Mouse (Mus musculus): ENCODE results near the gene Zbtb44. TPM values are rescaled to one million over a fixed set of nuclear protein-coding genes. Genes with fewer than 3 reads are reported as not detected.
A peak's percentile ranks its signal among the peaks of the same experiment; 100 is the strongest.
"Not testable (repeated sequence)": the region's sequence is repeated elsewhere in the genome, so short reads cannot be mapped to it uniquely, and the experiment has no call there.

The Zbtb44 gene
- total and polyA plus RNA-seq, 2 experiments from 2014 or later, result 5.4 to 30.1 TPM

DNA sequence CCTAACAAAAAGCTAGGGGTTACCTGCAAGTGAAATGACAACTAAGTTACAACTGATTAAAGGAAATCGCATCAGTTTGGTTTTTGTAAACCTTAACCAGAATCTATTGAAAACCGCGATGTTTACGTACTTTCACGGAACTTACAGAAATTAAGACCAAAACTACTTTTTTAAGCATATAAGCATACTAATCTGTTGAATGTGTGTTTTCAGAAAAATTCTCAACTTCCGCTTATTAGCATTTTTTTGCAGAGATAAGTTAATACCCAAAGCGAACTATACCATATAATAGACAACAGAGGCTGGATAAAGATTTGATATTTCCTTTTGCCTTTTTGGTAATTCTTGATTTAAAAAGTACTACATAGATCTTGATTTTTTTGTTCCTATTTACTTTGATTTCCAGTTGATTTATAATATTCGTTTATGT, 985 bp downstream of the Zbtb44 start:
- H3K4me3 ChIP-seq (ENCODE audit: low read depth, low read length), result peak overlapping the region; percentile 86
- H3K27ac ChIP-seq (ENCODE audit: low read depth), result peak overlapping the region; percentile 98; the same call in 1 of the 2 replicates
- 12% methylated on average over 8 of the region's 8 CpGs for WGBS
- H3K4me2 ChIP-seq (ENCODE audit: low read depth, low read length), result peak overlapping the region; percentile 81
- ATAC-seq (ENCODE audit: insufficient read depth, low read depth) (no peak), DNase-seq (ENCODE audit: low spot score) (no peak)
- peak overlapping the region; percentile 89 for H3K9ac ChIP-seq (replicated peaks; ENCODE audit: low read depth, low read length)
- H3K9me3 ChIP-seq (replicated peaks; ENCODE audit: control insufficient read depth, low read length), result no peaks in the 10 kb centered on the region
- H3K36me3 ChIP-seq (replicated peaks; ENCODE audit: control insufficient read depth, insufficient read depth, low read length), result no peaks in the 10 kb centered on the region
- TF ChIP-seq EP300 (IDR thresholded peaks at IDR 0.05; ENCODE audit: low read depth) (no peak), CTCF (IDR thresholded peaks at IDR 0.05; ENCODE audit: low read depth) (no peak)
- H3K27me3 ChIP-seq (ENCODE audit: control insufficient read depth, insufficient read depth, low read length), result no peaks in the 10 kb centered on the region
- H3K4me1 ChIP-seq (ENCODE audit: control insufficient read depth, insufficient read depth), result peaks cover 8% of the 10 kb centered on the region; the same call in 1 of the 2 replicates

- no peak for ATAC-seq (ENCODE audit: insufficient read depth, low read depth)
- Histone ChIP-seq H3K27me3 (ENCODE audit: control insufficient read depth, insufficient read depth, low read length) (no peaks in the 10 kb centered on the region), H3K4me3 (ENCODE audit: low read depth, low read length) (no peak overlapping the region), H3K27ac (ENCODE audit: low read depth) (no peak overlapping the region), H3K4me1 (ENCODE audit: control insufficient read depth, insufficient read depth) (peaks cover 8% of the 10 kb centered on the region; the same call in 1 of the 2 replicates), H3K9me3 (replicated peaks; ENCODE audit: control insufficient read depth, low read length) (no peaks in the 10 kb centered on the region), H3K9ac (replicated peaks; ENCODE audit: low read depth, low read length) (no peak overlapping the region), H3K36me3 (replicated peaks; ENCODE audit: control insufficient read depth, insufficient read depth, low read length) (no peaks in the 10 kb centered on the region), H3K4me2 (ENCODE audit: low read depth, low read length) (no peak overlapping the region)
- TF ChIP-seq EP300 (IDR thresholded peaks at IDR 0.05; ENCODE audit: low read depth), result no peak
- no peak for TF ChIP-seq CTCF (IDR thresholded peaks at IDR 0.05; ENCODE audit: low read depth)
- DNase-seq (ENCODE audit: low spot score), result no peak
Measured at GRCm38 (mm10) chr9:31032546-31032945, 2.1 kb downstream of the Zbtb44 start.

GRCm38 (mm10) chr9:31050208-31050607, 19.8 kb downstream of the Zbtb44 start:
- Histone ChIP-seq H3K27ac (ENCODE audit: low read depth) (no peak overlapping the region), H3K9ac (replicated peaks; ENCODE audit: low read depth, low read length) (no peak overlapping the region), H3K9me3 (replicated peaks; ENCODE audit: control insufficient read depth, low read length) (no peaks in the 10 kb centered on the region), H3K4me3 (ENCODE audit: low read depth, low read length) (no peak overlapping the region), H3K36me3 (replicated peaks; ENCODE audit: control insufficient read depth, insufficient read depth, low read length) (peaks cover 14% of the 10 kb centered on the region; the same call in 1 of the 2 replicates), H3K27me3 (ENCODE audit: control insufficient read depth, insufficient read depth, low read length) (no peaks in the 10 kb centered on the region), H3K4me2 (ENCODE audit: low read depth, low read length) (no peak overlapping the region), H3K4me1 (ENCODE audit: control insufficient read depth, insufficient read depth) (0 out of 2 replicates have a peak, but pooled peaks cover 9% of the 10 kb centered on the region)
- no peak for TF ChIP-seq CTCF (IDR thresholded peaks at IDR 0.05; ENCODE audit: low read depth)
- DNase-seq (ENCODE audit: low spot score), result no peak
- ATAC-seq (ENCODE audit: insufficient read depth, low read depth), result no peak
- WGBS, result 95% methylated on average over 5 of the region's 5 CpGs

DNA sequence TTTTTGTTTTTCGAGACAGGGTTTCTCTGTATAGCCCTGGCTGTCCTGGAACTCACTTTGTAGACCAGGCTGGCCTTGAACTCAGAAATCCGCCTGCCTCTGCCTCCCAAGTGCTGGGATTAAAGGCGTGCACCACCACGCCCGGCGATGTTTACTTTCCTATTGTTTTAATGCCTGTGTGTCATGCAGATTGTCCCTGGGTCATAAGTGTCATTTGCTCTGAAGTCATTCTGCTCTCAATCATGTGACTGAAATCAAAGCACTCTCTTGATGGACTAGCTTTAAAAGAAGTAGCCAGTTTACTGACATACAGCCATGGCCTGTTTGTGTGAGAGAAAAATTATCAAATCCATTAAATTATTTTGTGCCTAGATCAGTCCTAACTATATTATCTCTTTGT, 21.1 kb downstream of the Zbtb44 start:
- not testable (repeated sequence) for H3K4me3 ChIP-seq (ENCODE audit: low read depth, low read length); H3K27ac ChIP-seq (ENCODE audit: low read depth); H3K4me2 ChIP-seq (ENCODE audit: low read depth, low read length); H3K9ac ChIP-seq (replicated peaks; ENCODE audit: low read depth, low read length); ATAC-seq (ENCODE audit: insufficient read depth, low read depth); DNase-seq (ENCODE audit: low spot score); H3K27me3 ChIP-seq (ENCODE audit: control insufficient read depth, insufficient read depth, low read length); H3K9me3 ChIP-seq (replicated peaks; ENCODE audit: control insufficient read depth, low read length); H3K4me1 ChIP-seq (ENCODE audit: control insufficient read depth, insufficient read depth)
- WGBS, result 92% methylated on average over 6 of the region's 6 CpGs
- H3K36me3 ChIP-seq (replicated peaks; ENCODE audit: control insufficient read depth, insufficient read depth, low read length), result peaks cover 14% of the 10 kb centered on the region; the same call in 1 of the 2 replicates

DNA sequence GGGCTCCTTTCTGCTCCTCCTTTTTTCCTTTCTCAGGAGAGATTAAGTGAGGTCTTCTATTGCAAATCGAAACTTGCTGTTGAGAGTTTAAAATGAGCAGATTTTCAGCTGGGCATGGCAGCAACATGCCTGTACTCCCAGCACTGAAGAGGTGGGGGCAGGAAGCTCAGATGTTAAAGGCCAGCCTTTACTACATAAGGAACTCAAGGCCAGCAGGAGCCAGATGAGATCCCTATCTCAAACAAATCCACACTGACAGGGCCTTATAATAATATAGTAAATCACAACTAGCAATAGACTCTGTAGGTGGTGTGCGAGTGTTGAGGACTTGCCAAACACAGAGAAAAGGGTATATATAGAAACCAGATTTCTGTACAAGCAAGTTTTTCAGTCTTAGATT, 28.3 kb downstream of the Zbtb44 start:
- TF ChIP-seq EP300 (IDR thresholded peaks at IDR 0.05; ENCODE audit: low read depth) (no peak), CTCF (IDR thresholded peaks at IDR 0.05; ENCODE audit: low read depth) (no peak)
- ATAC-seq (ENCODE audit: insufficient read depth, low read depth) (no peak), DNase-seq (ENCODE audit: low spot score) (no peak)
- Histone ChIP-seq H3K36me3 (replicated peaks; ENCODE audit: control insufficient read depth, insufficient read depth, low read length) (peaks cover 30% of the 10 kb centered on the region; the same call in 1 of the 2 replicates), H3K27me3 (ENCODE audit: control insufficient read depth, insufficient read depth, low read length) (no peaks in the 10 kb centered on the region), H3K9me3 (replicated peaks; ENCODE audit: control insufficient read depth, low read length) (no peaks in the 10 kb centered on the region), H3K27ac (ENCODE audit: low read depth) (no peak overlapping the region), H3K9ac (replicated peaks; ENCODE audit: low read depth, low read length) (no peak overlapping the region), H3K4me1 (ENCODE audit: control insufficient read depth, insufficient read depth) (no peaks in the 10 kb centered on the region), H3K4me2 (ENCODE audit: low read depth, low read length) (no peak overlapping the region), H3K4me3 (ENCODE audit: low read depth, low read length) (no peak overlapping the region)
- WGBS, result 84% methylated on average over 2 of the region's 2 CpGs

GRCm38 (mm10) chr9:31070706-31071105, 40.3 kb downstream of the Zbtb44 start:
- no peak for TF ChIP-seq EP300 (IDR thresholded peaks at IDR 0.05; ENCODE audit: low read depth)
- Histone ChIP-seq H3K4me3 (ENCODE audit: low read depth, low read length) (no peak overlapping the region), H3K4me2 (ENCODE audit: low read depth, low read length) (no peak overlapping the region), H3K4me1 (ENCODE audit: control insufficient read depth, insufficient read depth) (no peaks in the 10 kb centered on the region), H3K27me3 (ENCODE audit: control insufficient read depth, insufficient read depth, low read length) (no peaks in the 10 kb centered on the region), H3K36me3 (replicated peaks; ENCODE audit: control insufficient read depth, insufficient read depth, low read length) (peaks cover 36% of the 10 kb centered on the region), H3K27ac (ENCODE audit: low read depth) (no peak overlapping the region), H3K9me3 (replicated peaks; ENCODE audit: control insufficient read depth, low read length) (no peaks in the 10 kb centered on the region), H3K9ac (replicated peaks; ENCODE audit: low read depth, low read length) (no peak overlapping the region)
- ATAC-seq (ENCODE audit: insufficient read depth, low read depth), result no peak
- no peak for DNase-seq (ENCODE audit: low spot score)
- WGBS, result 96% methylated on average over 8 of the region's 8 CpGs
